Mouse (Mus musculus) thymus, adult 2 months (tissue): ENCODE measurements around the gene Zfp444.

Source experiments
- CTCF ChIP-seq: fragments of 200-500 bp; IDR thresholded peaks from 2 replicates; pipeline ENCODE4 v1.5.1; 2012; ENCODE audit warnings: mild to moderate bottlenecking, control low read depth, low read length, moderate library complexity, borderline replicate concordance; ENCODE audit not compliant: control insufficient read depth, poor library complexity, insufficient read depth; ENCODE audit errors: extremely low read depth
- POLR2A ChIP-seq: fragments of 200-500 bp; IDR thresholded peaks from 2 replicates; pipeline ENCODE4 v1.6.1; 2012; ENCODE audit warnings: mild to moderate bottlenecking, low read length, control low read depth, moderate library complexity; ENCODE audit not compliant: control insufficient read depth, poor library complexity, insufficient read depth; ENCODE audit errors: extremely low read depth

- no peak for TF ChIP-seq POLR2A
- peak; percentile 69; the same call in 1 of the 2 replicates for TF ChIP-seq CTCF
These were observed 41.1 kb downstream of the Zfp444 start for GRCm38 (mm10) chr7:6213144-6213543.
